Mouse (Mus musculus): Measurements from ENCODE around the gene Mertk.

DNA sequence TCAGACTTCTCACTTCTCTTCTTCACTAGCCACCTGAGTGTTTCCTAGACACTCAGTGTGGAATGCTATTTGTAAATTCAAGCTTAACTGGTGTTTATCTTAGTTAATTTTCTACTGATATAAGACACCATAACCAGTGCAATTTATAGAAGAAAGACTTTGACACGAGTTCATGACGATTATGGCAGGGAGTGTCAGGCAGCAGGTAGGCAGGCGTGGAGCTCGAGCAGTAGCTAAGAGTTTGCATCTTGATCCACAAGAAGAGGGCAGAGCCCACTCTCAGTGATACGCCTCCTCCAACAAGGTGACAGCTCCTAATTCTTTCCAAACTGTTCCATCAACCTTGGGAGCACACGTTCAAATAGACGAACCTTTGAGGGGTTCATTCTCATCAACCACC, 27.9 kb downstream of the Mertk start:
- TF ChIP-seq GATA1 (IDR thresholded peaks at IDR 0.05; ENCODE audit: borderline replicate concordance, low read length) (no peak), FLI1 (IDR thresholded peaks at IDR 0.05; ENCODE audit: low read length) (no peak)

Data from megakaryocyte, embryonic 14.5 days (primary cell).